Mouse (Mus musculus) liver, embryonic 14.5 days (tissue): ENCODE measurements at regions not wholly inside any gene's neighbourhood (a gene's known extent, or its start where the extent isn't known, plus 50 kb on each side); places are given as distances from the start of the nearest gene placed in this dataset.

Experiments used
- ATAC-seq: fragments of 200-750 bp; cut with Nextera tagmentation; 2 replicates; pipeline ENCODE4 v1.8.0; 2017; ENCODE audit warnings: moderate number of reproducible peaks, mild to moderate bottlenecking, moderate library complexity; ENCODE audit not compliant: insufficient read depth
- DNase-seq, 3 experiments: peaks; one replicate each; pipeline ENCODE4 v3.0.0-alpha.2; 2012 to 2013; ENCODE audit warnings: low read depth in 3 of 3, low spot score in 3 of 3
- H3K27ac ChIP-seq: fragments of 300-500 bp; sonication (generic); 2 replicates; pipeline ENCODE4 v1.5.1; 2014; ENCODE audit warnings: moderate library complexity, mild to moderate bottlenecking, control low read depth, inconsistent platforms
- H3K27me3 ChIP-seq: fragments of 300-500 bp; sonication (generic); 2 replicates; pipeline ENCODE4 v1.6.1; 2014; ENCODE audit warnings: mild to moderate bottlenecking, low read length, moderate library complexity; ENCODE audit not compliant: control insufficient read depth, insufficient read depth
- H3K36me3 ChIP-seq: fragments of 300-500 bp; sonication (generic); replicated peaks from 2 replicates; pipeline ENCODE4 v1.6.1; 2014; ENCODE audit warnings: low read depth; ENCODE audit not compliant: control insufficient read depth, insufficient read depth
- H3K4me1 ChIP-seq, 2 experiments: fragments of 200-500 bp in 1 of 2; fragments of 300-500 bp in 1 of 2; sonication (generic) in 1 of 2; replicated peaks; 2 replicates each; pipeline ENCODE4 v1.6.1; 2012 to 2014; ENCODE audit warnings: antibody characterized with exemption in 1 of 2, inconsistent platforms in 1 of 2, low read length in 1 of 2; ENCODE audit not compliant: control insufficient read depth in 2 of 2, insufficient read depth in 2 of 2
- H3K4me2 ChIP-seq: fragments of 300-500 bp; sonication (generic); 2 replicates; pipeline ENCODE4 v1.6.1; 2014; ENCODE audit warnings: low read depth, mild to moderate bottlenecking, control low read depth, moderate library complexity
- H3K4me3 ChIP-seq, 2 experiments: fragments of 200-500 bp in 1 of 2; fragments of 300-500 bp in 1 of 2; sonication (generic) in 1 of 2; 2 replicates each; pipeline ENCODE4 v1.5.1; 2012 to 2014; ENCODE audit warnings: low read depth in 2 of 2, low read length in 2 of 2, mild to moderate bottlenecking in 2 of 2, control low read depth in 1 of 2, inconsistent platforms in 1 of 2, moderate library complexity in 1 of 2; ENCODE audit not compliant: insufficient read depth in 1 of 2
- H3K9ac ChIP-seq: fragments of 300-500 bp; sonication (generic); replicated peaks from 2 replicates; pipeline ENCODE4 v1.6.1; 2014; ENCODE audit warnings: mild to moderate bottlenecking, control low read depth, moderate library complexity
- H3K9me3 ChIP-seq: fragments of 300-500 bp; sonication (generic); 2 replicates; pipeline ENCODE4 v1.6.1; 2016; ENCODE audit warnings: low read length, mixed read lengths; ENCODE audit not compliant: control insufficient read depth
- CTCF ChIP-seq: IDR thresholded peaks from 2 replicates; pipeline ENCODE4 v1.5.1; 2016; ENCODE audit warnings: antibody characterized with exemption, low read depth, control low read depth
- EP300 ChIP-seq: IDR thresholded peaks from 2 replicates; pipeline ENCODE4 v1.6.1; 2016; ENCODE audit warnings: antibody characterized with exemption, low read depth
- WGBS: fragments of 180-500 bp; shearing (Covaris S2); extraction: QIAGEN DNeasy Blood & Tissue Kit; methylation state at CpG from one replicate; pipeline ENCODE4 v1.1.7; 2014; ENCODE audit not compliant: insufficient replicate concordance; 5-methylcytosine and 5-hydroxymethylcytosine counted together

- 72% methylated on average over 7 of the region's 7 CpGs for WGBS
- no peaks in the 10 kb centered on the region for H3K9me3 ChIP-seq
- no peak overlapping the region for H3K9ac ChIP-seq
- H3K27me3 ChIP-seq, result no peaks in the 10 kb centered on the region
- no peak overlapping the region for H3K4me3 ChIP-seq
- DNase-seq, result no peak
- H3K4me1 ChIP-seq, result no peaks in the 10 kb centered on the region
- no peak for TF ChIP-seq EP300
- TF ChIP-seq CTCF, result no peak
- no peak overlapping the region for H3K4me2 ChIP-seq
- no peak for ATAC-seq
- no peak overlapping the region for H3K27ac ChIP-seq
- H3K36me3 ChIP-seq, result no peaks in the 10 kb centered on the region
Observed at GRCm38 (mm10) chr1:137863506-137863905, 312.0 kb downstream of the Ptprc start.

- H3K4me1 ChIP-seq, result no peaks in the 10 kb centered on the region
- no peak overlapping the region for H3K27ac ChIP-seq
- H3K27me3 ChIP-seq, result no peaks in the 10 kb centered on the region
- H3K36me3 ChIP-seq, result no peaks in the 10 kb centered on the region
- no peak overlapping the region for H3K4me3 ChIP-seq
- H3K9ac ChIP-seq, result no peak overlapping the region
- H3K4me2 ChIP-seq, result no peak overlapping the region
- TF ChIP-seq CTCF (no peak), EP300 (no peak)
- ATAC-seq (no peak), DNase-seq (no peak)
- no peaks in the 10 kb centered on the region for H3K9me3 ChIP-seq
- 11% methylated on average over 2 of the region's 2 CpGs for WGBS
Observed at GRCm38 (mm10) chr1:137852262-137852661, 323.2 kb downstream of the Ptprc start.

GRCm38 (mm10) chr1:137847311-137847923 lies 328.1 kb downstream of the Ptprc start:
- TF ChIP-seq CTCF, result no peak
- TF ChIP-seq EP300, result no peak
- Histone ChIP-seq H3K27ac (no peak overlapping the region), H3K4me3 (no peak overlapping the region), H3K9me3 (no peaks in the 10 kb centered on the region), H3K27me3 (no peaks in the 10 kb centered on the region), H3K4me1 (no peaks in the 10 kb centered on the region), H3K36me3 (no peaks in the 10 kb centered on the region), H3K9ac (no peak overlapping the region), H3K4me2 (no peak overlapping the region)
- 68% methylated on average over 10 of the region's 10 CpGs for WGBS
- DNase-seq (no peak), ATAC-seq (no peak)

GRCm38 (mm10) chr1:137846857-137847256 lies 328.7 kb downstream of the Ptprc start:
- no peaks in the 10 kb centered on the region for H3K36me3 ChIP-seq
- no peak overlapping the region for H3K4me2 ChIP-seq
- no peak overlapping the region for H3K4me3 ChIP-seq
- ATAC-seq (no peak), DNase-seq (no peak)
- no peaks in the 10 kb centered on the region for H3K9me3 ChIP-seq
- no peaks in the 10 kb centered on the region for H3K4me1 ChIP-seq
- no peak overlapping the region for H3K9ac ChIP-seq
- H3K27ac ChIP-seq, result no peak overlapping the region
- no peaks in the 10 kb centered on the region for H3K27me3 ChIP-seq
- TF ChIP-seq CTCF (no peak), EP300 (no peak)
- 57% methylated on average over 1 of the region's 1 CpGs for WGBS

- Histone ChIP-seq H3K4me2 (no peak overlapping the region), H3K9me3 (no peaks in the 10 kb centered on the region), H3K27me3 (no peaks in the 10 kb centered on the region), H3K9ac (no peak overlapping the region), H3K27ac (no peak overlapping the region), H3K36me3 (no peaks in the 10 kb centered on the region), H3K4me1 (no peaks in the 10 kb centered on the region), H3K4me3 (no peak overlapping the region)
- ATAC-seq, result no peak
- DNase-seq, result no peak
- TF ChIP-seq EP300, result no peak
Observed at GRCm38 (mm10) chr1:137840531-137840930, 335.0 kb downstream of the Ptprc start.
